Mouse (Mus musculus): ENCODE data around the gene Pla2g4d. TPM values are rescaled to one million over a fixed set of nuclear protein-coding genes. Genes with fewer than 3 reads are reported as not detected.
"Not testable (repeated sequence)": the region's sequence is repeated elsewhere in the genome, so short reads cannot be mapped to it uniquely, and the experiment has no call there.

The Pla2g4d gene
- polyA plus RNA-seq, 1 experiment from 2014 or later, result 0.05 TPM

DNA sequence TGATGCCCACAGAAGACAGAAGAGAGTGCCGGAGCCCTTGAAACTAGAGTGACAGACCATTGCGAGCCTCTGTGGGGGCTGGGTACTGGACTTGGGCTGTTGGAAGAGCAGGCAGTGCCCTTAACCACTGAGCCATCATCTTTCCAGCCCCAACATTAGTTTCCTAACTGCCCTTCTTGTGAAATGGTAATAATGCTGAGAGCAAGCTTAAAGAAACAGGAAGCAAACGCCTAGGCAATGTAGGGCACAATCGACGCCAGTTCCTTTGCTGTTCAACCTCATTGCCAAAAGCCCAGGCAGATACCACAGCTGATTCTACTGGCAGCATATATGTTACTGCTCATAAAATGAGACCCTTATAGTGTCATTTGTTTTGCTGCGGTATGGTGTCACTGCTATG, 36.4 kb downstream of the Pla2g4d start:
- Histone ChIP-seq H3K9me3 (no peaks in the 10 kb centered on the region), H3K36me3 (replicated peaks) (no peaks in the 10 kb centered on the region), H3K4me3 (no peak overlapping the region), H3K27ac (replicated peaks) (no peak overlapping the region), H3K4me1 (no peaks in the 10 kb centered on the region), H3K27me3 (replicated peaks; ENCODE audit: low read depth, poor library complexity, severe bottlenecking) (no peaks in the 10 kb centered on the region)
- 90% methylated on average over 6 of the region's 6 CpGs for WGBS
- DNase-seq (ENCODE audit: low spot score), result no peak

DNA sequence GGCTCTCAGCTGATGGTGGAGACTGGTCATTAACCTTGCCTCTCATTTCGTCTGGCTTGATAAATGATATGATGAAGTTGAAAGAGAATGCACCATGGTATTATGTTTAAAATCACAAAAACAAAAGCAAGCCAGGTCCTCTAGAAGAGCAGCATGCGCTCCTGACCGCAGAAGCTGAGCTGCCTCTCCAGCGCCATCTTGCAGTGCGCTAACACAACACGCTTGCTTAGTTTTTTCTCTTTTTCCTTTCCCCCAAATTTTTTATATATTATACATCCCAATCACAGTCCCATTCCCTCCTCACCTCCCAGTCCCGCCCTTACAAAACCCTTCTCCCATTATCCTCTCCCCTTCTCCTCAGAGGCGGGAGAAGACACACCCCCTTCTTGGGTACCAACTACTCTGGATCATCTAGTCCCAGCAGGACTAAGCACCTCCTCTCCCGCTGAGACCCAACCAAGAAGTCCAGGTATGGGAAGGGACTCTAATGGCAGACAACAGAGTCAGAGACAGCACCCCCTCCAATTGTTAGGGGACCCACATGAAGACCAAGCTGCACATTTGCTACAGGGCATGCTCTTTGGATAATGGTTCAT, 43.5 kb downstream of the Pla2g4d start:
- H3K27ac ChIP-seq (replicated peaks), result no peak overlapping the region; the same call in 1 of the 2 replicates
- peaks cover 11% of the 10 kb centered on the region for H3K4me1 ChIP-seq
- no peaks in the 10 kb centered on the region for H3K36me3 ChIP-seq (replicated peaks)
- 15% methylated on average over 9 of the region's 9 CpGs for WGBS
- H3K9me3 ChIP-seq, result no peaks in the 10 kb centered on the region
- peak overlapping the region; percentile 59 for H3K4me3 ChIP-seq
- H3K27me3 ChIP-seq (replicated peaks; ENCODE audit: low read depth, poor library complexity, severe bottlenecking), result peaks cover 40% of the 10 kb centered on the region
- DNase-seq (ENCODE audit: low spot score), result peak; percentile 42

DNA sequence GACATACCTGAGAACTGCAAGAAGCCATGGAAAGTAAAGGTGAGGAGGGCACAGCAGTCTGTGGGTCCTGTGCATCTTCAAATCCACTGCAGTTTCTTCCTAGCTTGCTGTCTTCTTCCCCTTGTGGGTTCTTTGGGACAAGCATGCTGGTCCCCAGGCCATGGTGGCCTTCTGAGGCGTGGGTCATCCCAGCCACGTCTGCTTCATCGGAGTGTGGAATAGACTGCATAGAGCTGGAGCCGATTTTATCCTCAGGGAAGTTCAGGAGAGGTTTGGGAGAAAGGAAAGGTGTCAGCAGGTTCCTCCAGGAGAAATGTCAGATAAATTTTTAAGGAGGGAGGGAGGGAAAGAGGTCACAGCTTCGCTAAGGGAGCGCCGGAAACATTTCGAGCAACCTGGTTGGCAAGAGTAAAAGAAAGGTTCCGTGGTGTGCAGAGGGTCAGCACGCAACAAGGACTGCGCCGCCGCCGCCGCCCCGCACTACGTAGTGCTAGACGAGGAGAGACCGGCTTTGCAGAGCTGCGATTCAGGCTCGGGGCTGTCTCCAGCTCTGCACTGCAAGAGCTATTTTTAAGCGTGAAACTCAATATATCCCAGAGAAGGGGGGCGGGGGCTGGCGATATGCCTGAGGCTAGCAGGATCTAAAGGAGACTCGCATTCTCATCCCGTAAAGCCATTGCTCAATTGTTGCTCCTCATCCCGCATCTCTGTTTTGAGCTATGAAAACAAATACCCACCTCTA, 44.1 kb downstream of the Pla2g4d start, which contains the start of gene Pla2g4e:
Gene Pla2g4e, minus strand, starts transcription at position 657 of the 742 bp plus-strand sequence.
- H3K4me1 ChIP-seq, result peaks cover 11% of the 10 kb centered on the region
- H3K9me3 ChIP-seq, result no peaks in the 10 kb centered on the region
- peak; percentile 63 for DNase-seq (ENCODE audit: low spot score)
- H3K4me3 ChIP-seq, result peak within 1 kb of the TSS; percentile 59
- peaks cover 40% of the 10 kb centered on the region for H3K27me3 ChIP-seq (replicated peaks; ENCODE audit: low read depth, poor library complexity, severe bottlenecking)
- WGBS, result 3% methylated on average over 27 of the region's 27 CpGs
- no peaks in the 10 kb centered on the region for H3K36me3 ChIP-seq (replicated peaks)
- H3K27ac ChIP-seq (replicated peaks), result no peak within 1 kb of the TSS; the same call in 1 of the 2 replicates

DNA sequence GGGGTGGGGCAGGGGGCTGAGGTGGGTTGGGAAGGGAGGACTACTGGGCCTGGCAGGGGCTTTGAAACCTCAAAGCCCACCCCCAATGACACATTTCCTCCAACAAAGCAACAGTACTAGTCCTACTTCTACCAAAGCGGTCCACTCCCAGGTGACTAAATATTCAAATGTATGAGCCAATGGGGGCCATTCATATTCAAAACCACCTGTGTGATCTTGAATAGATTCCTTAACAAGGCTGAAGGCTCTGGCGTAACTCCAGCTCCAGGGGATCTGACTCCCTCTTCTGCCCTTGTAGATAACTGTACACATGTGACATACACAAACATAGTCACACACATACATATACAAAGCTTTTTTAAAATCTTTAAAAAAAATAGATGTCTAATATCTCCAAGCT, 45.0 kb downstream of the Pla2g4d start:
- Histone ChIP-seq H3K9me3 (no peaks in the 10 kb centered on the region), H3K27me3 (replicated peaks; ENCODE audit: low read depth, poor library complexity, severe bottlenecking) (peaks cover 40% of the 10 kb centered on the region), H3K36me3 (replicated peaks) (no peaks in the 10 kb centered on the region), H3K27ac (replicated peaks) (no peak overlapping the region), H3K4me3 (no peak overlapping the region), H3K4me1 (peaks cover 11% of the 10 kb centered on the region)
- DNase-seq (ENCODE audit: low spot score), result no peak
- 91% methylated on average over 2 of the region's 2 CpGs for WGBS

DNA sequence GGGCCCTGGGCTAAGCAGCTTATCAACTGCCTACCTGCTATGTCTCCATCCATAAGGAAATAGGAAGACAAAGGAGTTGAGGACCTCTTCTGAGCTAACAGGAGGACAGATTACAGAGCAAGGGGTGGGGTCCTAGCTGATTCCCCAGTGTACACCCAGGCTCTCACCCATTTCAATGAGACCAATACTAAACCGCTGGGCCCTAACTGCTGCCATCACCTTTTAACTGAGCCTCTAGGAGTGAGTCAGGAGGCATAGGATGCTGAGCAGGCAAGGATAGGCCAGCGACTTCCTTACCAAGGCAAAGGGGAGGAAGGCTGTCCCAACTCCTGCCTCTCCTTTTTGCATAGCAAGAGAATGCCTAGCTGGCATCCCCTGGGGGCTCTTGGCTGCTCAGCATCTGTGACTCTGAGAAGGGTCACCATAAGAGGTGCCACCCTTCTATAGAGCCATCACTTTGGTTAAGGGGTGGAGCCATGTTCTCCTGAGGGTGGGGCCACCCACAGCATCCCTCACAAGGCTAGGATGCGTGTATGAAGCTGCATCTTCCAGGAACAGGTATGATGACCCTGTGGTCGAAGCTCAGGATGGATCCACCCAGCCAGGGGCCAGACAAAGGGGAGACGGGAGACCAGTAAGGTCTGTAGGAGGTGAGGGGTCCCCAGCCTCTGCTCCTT, 46.1 kb downstream of the Pla2g4d start:
- H3K9me3 ChIP-seq, result no peaks in the 10 kb centered on the region
- no peak for DNase-seq (ENCODE audit: low spot score)
- 78% methylated on average over 5 of the region's 5 CpGs for WGBS
- peaks cover 40% of the 10 kb centered on the region for H3K27me3 ChIP-seq (replicated peaks; ENCODE audit: low read depth, poor library complexity, severe bottlenecking)
- no peak overlapping the region for H3K27ac ChIP-seq (replicated peaks)
- no peak overlapping the region for H3K4me3 ChIP-seq
- H3K4me1 ChIP-seq, result peaks cover 11% of the 10 kb centered on the region
- no peaks in the 10 kb centered on the region for H3K36me3 ChIP-seq (replicated peaks)

DNA sequence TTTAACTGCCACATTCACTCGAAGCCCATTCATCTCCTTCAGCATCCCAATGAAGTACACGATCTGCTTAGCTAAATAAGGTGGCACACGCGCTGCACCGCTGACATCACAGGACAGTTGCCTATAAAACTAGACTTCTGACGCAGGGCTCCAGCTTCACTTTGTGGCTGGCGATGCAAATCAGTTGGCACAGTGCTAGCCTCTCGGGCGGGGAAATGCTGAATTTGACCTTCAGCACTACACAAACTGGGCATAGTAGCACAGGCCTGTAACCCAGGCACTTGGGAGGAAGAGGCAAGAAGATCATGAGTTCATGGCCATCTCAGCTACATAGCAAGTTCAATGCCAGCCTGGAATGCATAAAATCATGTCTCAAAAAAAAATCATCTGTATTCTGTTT, 50.3 kb downstream of the Pla2g4d start:
- H3K9me3 ChIP-seq; DNase-seq (ENCODE audit: low spot score); H3K36me3 ChIP-seq (replicated peaks); H3K27ac ChIP-seq (replicated peaks); H3K4me3 ChIP-seq; H3K4me1 ChIP-seq: not testable (repeated sequence)
- H3K27me3 ChIP-seq (replicated peaks; ENCODE audit: low read depth, poor library complexity, severe bottlenecking), result peaks cover 12% of the 10 kb centered on the region
- WGBS, result 93% methylated on average over 9 of the region's 9 CpGs

DNA sequence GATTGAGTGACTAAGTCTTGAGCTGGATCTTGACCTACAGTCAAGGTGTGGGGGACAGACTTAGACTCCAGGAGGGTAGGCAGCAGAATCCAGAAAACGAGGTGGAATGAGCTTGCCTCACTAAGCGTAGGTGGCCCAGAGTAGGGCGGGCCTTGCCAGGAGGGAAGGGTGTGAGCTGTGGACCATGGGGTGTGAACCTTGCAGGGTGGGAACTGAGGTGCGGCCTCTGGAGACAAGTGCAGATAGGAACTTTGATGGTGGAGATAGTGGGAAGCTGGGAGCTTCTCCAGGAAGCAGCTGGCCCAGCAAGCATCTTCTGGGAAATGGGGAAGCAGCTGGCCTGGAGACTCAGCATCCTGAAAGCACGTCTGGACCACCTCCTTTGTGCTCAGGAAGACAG, 51.2 kb downstream of the Pla2g4d start:
- H3K9me3 ChIP-seq, result no peaks in the 10 kb centered on the region
- WGBS, result 75% methylated on average over 5 of the region's 5 CpGs
- peaks cover 3% of the 10 kb centered on the region; the same call in 1 of the 2 replicates for H3K27me3 ChIP-seq (replicated peaks; ENCODE audit: low read depth, poor library complexity, severe bottlenecking)
- H3K4me1 ChIP-seq, result no peaks in the 10 kb centered on the region
- H3K27ac ChIP-seq (replicated peaks), result no peak overlapping the region
- no peaks in the 10 kb centered on the region for H3K36me3 ChIP-seq (replicated peaks)
- H3K4me3 ChIP-seq, result no peak overlapping the region
- no peak for DNase-seq (ENCODE audit: low spot score)

DNA sequence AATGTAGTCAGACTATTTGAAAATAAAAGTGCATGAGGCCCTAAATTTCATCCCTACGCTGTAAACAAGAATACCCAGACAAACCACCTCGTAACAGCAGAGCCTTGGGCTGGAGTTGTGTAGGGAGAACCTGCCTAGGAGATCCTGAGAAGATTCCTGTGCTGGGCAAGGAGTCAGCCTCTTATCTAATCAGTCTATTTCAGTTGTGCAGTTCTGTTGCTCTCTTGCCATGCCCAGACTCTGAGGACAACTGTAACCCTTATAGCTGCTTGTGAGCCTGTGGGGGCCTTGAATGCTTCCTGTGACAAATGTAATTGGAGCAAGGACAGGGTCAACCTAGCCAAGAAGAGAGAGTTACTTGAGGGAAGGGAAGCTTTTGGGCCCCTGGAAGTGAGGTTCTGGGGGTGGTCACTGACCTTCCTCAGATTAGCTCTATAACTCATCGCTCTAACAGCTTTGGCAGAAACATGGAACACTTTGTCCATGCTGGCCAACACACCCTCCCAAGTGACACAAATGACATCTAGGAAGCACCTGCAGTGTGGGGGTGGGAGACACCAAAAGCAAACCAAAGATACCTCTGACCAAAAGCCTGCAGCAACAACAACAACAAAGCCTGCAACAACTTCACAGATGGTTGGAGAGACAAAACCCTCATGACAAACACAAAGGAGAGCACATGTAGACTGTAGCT, 52.9 kb downstream of the Pla2g4d start:
- Histone ChIP-seq H3K4me3 (no peak overlapping the region), H3K9me3 (no peaks in the 10 kb centered on the region), H3K4me1 (peaks cover 4% of the 10 kb centered on the region; the same call in 1 of the 2 replicates), H3K27me3 (replicated peaks; ENCODE audit: low read depth, poor library complexity, severe bottlenecking) (no peaks in the 10 kb centered on the region), H3K27ac (replicated peaks) (no peak overlapping the region), H3K36me3 (replicated peaks) (no peaks in the 10 kb centered on the region)
- DNase-seq (ENCODE audit: low spot score), result no peak
- 86% methylated on average over 3 of the region's 3 CpGs for WGBS

DNA sequence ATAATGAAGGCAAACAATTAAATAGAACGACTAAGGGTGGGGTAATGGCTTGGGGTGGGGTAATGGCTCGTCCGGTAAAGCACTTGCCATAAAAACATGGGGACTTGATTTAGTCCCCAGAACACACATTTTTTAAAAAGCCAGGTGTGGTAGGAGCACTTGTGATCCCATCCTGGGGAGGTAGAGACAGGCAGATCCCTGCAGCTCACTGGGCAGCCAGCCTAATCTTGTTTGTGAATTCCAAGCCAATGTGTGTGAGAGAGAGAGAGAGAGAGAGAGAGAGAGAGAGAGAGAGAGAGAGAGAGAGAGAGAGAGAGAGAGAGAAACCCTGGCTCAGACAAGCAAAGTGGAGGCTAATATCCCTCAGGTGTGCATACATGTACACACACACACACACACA, 53.6 kb downstream of the Pla2g4d start:
- Histone ChIP-seq H3K27me3 (replicated peaks; ENCODE audit: low read depth, poor library complexity, severe bottlenecking) (no peaks in the 10 kb centered on the region), H3K9me3 (no peaks in the 10 kb centered on the region), H3K36me3 (replicated peaks) (no peaks in the 10 kb centered on the region), H3K4me1 (peaks cover 4% of the 10 kb centered on the region; the same call in 1 of the 2 replicates), H3K27ac (replicated peaks) (no peak overlapping the region), H3K4me3 (no peak overlapping the region)
- no peak for DNase-seq (ENCODE audit: low spot score)
- WGBS, result 77% methylated on average over 3 of the region's 3 CpGs

DNA sequence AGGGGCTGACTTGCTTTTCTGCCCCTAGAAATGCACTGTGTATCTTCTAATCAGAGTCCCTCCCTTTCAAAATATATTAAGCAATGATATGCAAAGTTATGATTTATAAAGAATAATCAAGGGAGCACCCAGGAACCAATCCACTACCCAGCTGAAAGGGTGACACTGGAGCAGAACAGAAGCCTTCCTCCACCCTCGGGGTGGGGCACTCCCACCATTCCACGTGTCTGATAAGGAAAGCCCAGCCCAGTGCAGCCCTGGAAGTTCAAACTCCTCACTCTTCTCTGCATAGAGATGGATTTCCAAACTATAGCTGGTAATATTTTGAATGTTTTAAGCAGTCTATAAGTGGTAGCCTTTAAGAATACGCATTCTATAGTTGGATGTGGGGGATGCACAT, 57.4 kb downstream of the Pla2g4d start:
- Histone ChIP-seq H3K27me3 (replicated peaks; ENCODE audit: low read depth, poor library complexity, severe bottlenecking) (no peaks in the 10 kb centered on the region), H3K27ac (replicated peaks) (no peak overlapping the region), H3K4me1 (peaks cover 4% of the 10 kb centered on the region; the same call in 1 of the 2 replicates), H3K36me3 (replicated peaks) (no peaks in the 10 kb centered on the region), H3K4me3 (no peak overlapping the region), H3K9me3 (no peaks in the 10 kb centered on the region)
- WGBS, result 70% methylated on average over 3 of the region's 3 CpGs
- no peak for DNase-seq (ENCODE audit: low spot score)
